Mouse (Mus musculus): ENCODE measurements around the gene Gtpbp6.
"Not testable (repeated sequence)": the region's sequence is repeated elsewhere in the genome, so short reads cannot be mapped to it uniquely, and the experiment has no call there.

The Gtpbp6 gene

DNA sequence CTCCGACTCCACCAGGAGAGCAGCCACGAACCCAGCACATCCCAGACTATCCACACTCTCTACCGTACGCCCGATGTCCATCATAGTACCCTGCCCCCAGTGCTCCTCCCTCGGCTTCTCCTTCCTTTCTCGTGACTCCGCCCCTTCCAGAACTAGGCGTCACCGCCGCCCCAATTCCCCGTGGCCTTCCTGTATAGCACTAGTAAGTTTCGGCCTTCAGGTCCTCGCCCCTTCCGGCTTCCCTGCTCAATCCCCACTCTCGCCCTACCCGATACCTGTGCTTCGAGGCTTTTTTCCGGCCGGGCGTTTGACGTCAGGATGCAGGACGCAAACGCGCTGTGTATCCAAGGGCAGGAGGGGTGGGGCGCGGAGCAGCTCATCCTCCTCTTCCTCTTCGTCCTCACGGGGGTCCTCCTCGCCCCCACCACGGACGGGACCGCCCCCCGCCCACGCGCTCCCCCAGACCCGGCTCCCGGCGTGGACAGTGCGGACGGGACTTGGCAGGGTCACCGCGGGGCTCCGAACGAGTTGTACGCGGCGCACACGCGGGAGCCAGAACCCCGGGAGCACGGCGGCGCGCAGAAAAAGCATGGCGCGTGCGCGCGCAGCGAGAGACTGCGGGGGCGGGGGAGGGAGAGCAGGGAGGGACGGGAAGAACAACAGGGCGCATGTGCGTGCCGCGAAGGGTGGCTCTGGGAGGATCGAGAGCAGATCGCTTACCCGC, at the start of gene Gtpbp6:
Gene Gtpbp6 (minus strand): TSS at position 617 of the 724 bp plus-strand sequence.
- DNase-seq (ENCODE audit: low read depth, low spot score), result peak; percentile 99

DNA sequence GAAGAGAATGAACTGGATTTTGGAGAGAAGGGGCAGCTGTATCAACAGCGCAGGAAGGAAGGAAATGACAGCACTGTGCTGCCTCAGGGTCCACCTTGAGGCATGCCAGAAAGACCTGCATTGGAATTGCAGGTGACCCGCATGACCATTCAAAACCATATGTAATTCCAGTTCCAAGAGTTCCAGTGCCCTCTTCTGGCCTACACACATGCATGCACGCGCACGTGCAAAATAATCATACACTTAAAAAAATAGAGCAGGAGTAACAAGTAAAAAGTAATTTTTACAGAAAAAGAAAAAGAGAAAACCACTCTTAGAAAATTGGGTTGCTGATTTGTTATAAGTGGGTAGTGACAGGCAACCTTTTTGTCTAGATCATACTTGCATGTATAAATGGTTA, 35.0 kb upstream of the Gtpbp6 start:
- DNase-seq (ENCODE audit: low read depth, low spot score), result peak; percentile 63

DNA sequence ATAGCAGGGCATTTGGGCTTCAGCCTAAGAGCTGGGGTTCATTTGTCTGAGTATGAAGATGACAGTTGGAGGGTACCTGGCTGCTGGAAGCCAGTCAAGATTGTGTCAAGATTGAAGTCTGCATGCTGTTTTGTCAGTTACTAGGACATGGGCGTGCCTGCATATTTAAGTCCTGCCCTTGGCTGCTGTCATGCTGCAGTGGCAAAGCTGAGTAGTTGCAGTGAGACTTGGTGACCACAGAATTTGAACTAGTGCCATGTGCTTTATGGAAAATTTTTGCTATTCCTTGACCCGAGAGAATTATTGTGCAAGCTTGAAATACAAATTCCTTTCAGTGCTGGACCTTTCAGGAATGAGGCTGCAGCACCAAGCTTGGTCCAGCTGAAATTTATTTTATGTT, 34.3 kb upstream of the Gtpbp6 start:
- DNase-seq (ENCODE audit: low read depth, low spot score), result peak; percentile 92

DNA sequence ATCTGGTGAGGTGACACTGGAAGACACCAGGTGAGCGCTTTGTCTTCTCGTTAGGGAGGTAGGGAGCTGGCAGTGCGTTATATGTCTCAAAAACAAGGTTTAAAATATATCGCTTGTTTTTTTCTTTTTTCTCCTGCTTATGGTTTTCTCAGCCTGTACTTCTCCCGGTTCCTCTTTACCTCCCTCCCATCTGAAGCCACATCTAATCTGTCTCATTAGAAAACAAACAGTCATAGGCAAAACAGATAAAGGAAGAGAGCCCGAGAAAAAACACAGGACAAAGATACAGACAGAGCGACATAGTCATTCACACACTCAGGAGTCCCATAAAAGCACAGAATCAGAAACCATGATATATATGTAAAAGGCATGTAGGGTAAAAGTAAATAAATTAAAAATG, 32.4 kb upstream of the Gtpbp6 start:
- DNase-seq (ENCODE audit: low read depth, low spot score), result no peak

DNA sequence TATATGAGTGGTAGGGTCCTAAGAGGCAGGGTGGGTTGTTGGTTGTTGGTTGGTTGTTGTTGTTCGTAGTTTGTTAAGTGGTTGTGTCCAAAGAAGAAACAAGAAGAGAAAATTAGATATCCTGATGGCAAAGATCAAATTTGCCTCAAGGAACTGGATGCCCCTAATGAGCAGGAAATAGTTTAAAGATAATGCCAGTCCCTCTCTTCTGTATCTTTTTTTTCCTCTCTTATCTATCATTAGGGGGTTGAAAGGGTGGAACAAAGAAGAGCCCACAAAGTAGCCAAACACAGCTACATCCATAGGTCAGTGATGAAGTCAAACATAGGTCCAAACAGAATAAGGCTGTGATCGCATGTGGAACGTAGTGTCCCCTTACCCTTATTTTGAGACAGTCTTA, 31.3 kb upstream of the Gtpbp6 start:
- DNase-seq (ENCODE audit: low read depth, low spot score), result no peak

DNA sequence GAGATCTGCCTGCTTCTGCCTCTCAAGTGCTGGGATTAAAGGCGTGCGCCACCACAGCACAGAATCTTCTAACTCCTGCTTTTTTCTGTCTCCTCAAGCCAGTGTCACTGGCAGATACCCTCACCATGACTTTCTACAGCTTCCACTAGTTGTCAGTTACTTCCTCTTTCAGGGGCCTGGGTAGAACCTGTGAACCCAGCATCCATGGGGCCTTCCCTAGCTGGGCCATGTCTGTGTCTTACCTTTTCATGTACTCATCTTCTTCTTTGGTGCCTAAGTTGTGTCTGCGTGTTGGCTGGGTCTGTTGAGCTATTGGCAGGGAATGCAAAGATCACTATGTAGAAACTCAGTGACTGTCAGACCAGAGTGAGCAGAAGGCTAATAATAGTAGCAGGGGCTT, 29.8 kb upstream of the Gtpbp6 start:
- DNase-seq (ENCODE audit: low read depth, low spot score), result no peak

DNA sequence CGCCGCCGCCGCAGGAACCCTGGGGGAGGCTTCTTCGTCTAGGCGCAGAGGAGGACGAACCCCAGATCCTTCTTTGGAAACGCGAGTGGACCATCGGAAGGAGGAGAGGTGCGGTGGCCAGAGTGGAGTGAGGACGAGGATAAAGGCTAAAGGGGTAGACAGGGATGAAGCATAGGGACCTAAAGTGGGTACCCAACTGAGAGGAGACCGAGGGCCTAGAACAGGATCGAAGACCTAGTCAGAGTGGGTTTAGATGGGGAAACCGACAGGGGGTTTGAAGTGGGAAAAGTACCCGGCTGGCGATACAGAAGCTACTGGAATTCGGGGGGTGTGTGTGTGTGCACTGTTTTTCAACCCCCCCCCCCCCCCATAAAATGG, 28.1 kb upstream of the Gtpbp6 start:
- DNase-seq (ENCODE audit: low read depth, low spot score), result no peak

DNA sequence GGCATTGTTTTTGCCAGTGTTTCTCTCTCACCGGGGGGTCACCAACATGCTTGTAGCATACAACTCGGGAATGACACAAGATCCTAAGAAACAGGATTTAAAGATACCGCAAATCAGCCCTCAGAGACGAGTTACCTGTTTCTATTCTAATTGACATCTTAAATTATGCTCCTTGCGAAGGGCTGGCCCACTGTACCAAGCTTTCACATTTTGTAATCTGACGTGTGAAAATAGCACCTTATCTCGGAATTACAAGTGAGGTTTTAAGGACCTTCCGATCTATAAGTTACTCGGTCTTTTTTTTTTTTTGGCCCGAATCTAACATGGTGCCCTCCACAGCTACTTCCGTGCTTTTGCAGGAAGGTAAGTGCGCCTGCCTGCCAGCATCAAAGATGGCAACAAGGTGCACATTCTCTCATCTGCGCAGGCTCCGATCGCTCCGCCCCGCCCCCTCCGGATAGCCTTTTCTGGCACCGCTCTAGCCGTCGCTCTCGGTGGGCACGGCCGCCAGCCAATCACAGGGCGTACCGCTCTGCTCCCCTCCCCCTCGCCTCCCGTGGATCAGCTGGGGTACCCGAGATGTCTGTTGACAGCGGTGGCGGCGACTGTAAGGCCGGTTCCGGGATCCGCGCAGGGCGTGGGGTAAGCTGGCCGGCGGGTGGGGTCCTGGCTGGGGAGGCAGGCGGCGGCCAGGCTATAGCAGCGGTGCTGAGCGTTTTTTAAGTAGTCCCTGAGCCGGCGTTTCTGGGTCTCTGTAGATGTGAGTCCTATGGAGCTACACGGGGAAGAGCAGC, 27.5 kb upstream of the Gtpbp6 start, which contains the start of gene Chfr:
Gene Chfr (plus strand): TSS at position 550 of the 794 bp plus-strand sequence.
- DNase-seq (ENCODE audit: low read depth, low spot score), result peak; percentile 96

DNA sequence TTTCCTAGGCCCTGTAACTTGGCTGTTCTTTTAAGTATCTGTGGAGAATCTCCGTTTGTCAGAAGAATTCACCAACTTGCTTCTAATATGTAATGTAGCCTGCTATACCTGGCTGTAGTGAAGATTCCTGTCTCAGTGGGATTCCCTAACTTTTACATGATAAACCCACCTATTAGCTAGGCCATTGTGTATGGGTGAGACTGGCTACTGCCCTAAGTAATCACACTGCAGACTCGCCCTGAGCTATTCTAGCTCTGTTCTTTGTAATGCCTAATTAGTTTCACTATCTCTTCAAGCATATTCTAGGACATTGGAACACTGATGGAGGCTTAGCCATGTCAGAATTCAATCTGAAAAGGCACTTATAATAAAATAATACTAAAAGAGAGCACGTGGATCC, 14.4 kb upstream of the Gtpbp6 start:
- DNase-seq (ENCODE audit: low read depth, low spot score), result not testable (repeated sequence)

DNA sequence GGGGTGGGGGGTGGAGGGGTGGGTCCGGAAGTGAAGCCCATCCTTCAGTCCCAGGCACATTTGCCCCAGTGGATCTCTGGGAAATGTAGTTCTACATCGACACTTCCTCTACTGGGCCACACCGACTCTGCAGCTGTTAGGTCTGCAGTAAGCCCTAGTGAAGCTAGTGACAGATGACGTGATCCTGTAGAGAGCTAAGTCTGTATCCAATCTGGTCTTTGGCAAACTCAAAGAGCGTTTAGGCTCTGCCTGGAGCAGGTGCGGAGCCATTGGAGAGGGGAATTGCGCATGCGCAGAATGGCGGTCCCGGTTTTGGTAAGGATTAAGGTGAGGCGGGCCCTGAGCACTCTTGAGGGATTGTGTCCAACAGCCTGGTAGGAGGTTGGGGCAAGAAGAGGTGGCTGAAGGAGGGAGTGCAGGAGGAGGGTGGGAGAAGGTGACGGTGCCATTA, 2.0 kb upstream of the Gtpbp6 start, which contains the start of gene Zfp605:
Gene Zfp605 (plus strand): TSS at position 102 of the 451 bp plus-strand sequence.
- peak; percentile 81 for DNase-seq (ENCODE audit: low read depth, low spot score)

DNA sequence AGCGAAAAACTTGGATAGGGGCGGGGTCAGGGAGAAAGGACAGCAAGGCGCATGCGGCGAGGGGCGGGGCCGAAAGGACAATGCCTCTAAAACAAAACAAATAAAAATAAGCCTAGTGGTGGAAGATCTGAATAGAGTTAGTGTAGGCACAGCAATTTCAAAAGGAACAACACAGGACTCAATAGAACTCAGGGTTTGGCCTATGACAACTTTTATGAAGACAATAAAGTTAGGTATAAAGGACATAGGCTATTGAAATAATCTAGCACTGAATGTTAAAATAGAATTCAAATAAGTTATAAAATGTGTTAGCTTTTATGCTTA, 270 bp upstream of the Gtpbp6 start:
- peak; percentile 99 for DNase-seq (ENCODE audit: low read depth, low spot score)

DNA sequence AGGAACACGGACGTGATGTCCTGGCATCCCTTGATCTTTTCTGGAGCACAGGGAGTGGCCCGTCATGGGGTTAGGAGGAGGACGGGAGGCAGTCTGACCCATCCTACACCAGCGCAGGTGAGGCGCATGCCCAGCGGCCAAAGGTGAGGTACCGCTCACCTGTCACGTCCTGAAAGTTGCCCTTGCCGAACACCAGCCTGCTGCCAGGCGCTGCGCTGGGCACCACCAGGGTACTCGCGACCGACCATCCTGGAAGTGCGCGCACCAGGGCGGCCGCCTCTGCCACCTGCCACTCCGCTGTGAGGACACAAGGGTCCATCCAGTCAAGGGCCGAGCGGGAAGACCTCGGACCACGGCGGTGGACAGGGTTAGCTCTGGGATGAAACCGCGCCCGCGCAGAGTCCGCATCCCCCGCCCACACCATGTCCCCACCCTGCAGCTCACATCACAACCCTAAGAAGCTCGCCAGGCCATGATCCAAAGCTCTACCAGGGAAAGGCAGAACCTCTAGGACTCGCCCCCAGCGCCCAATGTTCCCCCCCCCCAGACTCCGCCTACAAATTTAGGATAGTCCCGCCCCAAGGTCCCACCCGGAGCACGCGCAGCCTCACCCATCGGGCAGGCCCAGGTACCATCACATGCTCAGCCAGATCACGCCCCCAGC, 964 bp downstream of the Gtpbp6 start:
- DNase-seq (ENCODE audit: low read depth, low spot score), result no peak

DNA sequence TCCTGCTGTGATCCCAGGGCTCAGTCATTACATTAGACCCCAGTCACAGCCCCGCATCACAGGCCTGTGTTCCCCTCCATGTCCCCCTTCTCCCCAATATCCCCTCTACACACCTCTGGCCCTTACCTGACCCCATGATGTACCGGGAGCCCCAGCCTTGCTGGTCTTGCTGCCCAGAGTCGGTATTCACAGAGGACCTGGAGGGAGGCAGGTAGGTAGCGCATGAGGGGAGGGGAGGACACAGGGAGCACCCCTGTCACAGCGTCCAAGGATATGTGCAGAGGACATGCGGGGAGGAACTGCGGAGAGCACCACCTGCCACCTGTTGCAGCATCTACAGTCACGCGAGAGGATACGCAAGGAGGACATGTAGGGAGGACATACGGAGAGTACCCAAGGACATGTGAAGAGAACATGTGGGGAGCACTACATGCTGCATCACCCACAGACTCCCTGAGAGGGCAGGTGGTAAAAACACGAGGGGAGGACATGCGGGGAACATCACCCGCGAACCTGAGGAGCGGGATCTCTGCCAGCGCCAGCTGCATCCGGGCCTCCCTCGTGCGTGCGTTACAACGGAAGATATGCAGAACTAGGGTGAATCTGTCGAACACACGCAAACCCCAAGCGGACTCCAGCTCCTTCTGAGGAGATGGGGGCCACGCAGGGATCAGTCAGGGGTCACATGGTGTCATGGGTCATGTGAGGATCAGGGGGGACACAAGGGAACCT, 1.7 kb downstream of the Gtpbp6 start:
- no peak for DNase-seq (ENCODE audit: low read depth, low spot score)

DNA sequence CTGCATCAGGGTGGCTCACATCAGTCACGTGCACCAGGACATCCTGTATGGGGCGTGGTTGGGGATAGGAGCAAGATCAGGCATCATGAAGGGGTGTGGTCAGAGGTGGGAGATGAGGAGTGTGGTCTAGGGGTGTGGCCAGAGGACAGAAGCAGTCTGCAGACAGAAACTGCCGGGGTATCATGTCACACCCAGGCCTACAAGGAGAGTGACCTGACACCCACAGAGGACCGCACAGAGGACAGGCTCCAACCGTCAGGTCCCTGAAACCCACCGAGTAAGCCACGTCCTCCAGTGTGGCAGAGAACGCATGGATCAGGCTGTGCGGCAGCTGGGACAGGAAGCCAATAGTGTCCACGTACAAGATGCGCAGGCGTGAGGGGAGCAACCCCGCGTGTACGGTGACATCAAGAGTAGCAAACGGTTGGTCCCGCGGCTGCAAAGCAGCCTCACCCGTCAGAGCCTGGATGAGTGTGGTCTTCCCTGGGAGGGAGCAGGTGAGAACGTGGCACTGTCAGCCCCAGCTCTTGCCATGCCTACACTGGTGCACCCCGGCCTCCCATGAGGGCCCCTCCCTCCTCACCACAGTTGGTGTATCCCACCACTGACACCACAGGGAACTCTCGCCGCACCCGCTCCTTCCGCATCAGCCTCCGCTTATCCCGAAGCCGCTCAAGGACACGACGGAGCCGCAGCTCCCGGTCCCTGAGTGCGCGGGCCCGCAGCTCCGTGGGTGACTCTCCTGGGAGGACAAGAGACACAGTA, 3.2 kb downstream of the Gtpbp6 start:
- no peak for DNase-seq (ENCODE audit: low read depth, low spot score)

DNA sequence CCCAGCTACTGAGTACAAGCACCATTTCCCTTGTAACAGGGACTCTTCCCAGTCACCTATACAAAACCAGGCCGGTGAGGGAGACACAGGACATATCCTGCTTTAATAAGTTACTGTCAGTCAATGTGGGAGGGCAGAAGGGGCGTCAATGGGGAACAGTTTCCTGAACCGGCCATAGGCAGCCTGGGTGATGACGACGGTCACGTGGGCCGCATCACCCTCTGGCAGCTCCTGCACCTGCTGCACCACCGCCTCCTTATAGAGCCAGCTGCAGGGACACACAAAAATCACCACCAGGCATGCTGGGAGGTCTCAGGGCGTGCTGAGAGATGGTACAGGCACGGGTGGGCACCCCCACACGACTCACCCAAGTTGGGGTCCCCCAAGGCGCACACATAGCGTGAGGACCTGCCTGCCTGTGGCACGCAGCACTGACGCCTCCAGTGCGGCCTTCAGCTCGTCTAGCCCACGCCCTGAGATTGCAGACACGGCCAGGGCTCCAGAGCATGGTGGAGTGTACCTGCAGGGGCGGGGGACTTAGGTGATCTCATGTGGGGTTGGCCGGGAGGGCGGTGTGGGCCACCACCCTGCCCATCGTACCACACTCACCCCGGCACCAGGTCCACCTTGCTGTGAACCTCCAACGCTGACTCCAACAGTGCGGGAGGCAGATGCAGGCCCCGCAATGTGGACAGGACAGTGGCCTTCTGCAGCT, 3.9 kb downstream of the Gtpbp6 start:
- DNase-seq (ENCODE audit: low read depth, low spot score), result no peak

DNA sequence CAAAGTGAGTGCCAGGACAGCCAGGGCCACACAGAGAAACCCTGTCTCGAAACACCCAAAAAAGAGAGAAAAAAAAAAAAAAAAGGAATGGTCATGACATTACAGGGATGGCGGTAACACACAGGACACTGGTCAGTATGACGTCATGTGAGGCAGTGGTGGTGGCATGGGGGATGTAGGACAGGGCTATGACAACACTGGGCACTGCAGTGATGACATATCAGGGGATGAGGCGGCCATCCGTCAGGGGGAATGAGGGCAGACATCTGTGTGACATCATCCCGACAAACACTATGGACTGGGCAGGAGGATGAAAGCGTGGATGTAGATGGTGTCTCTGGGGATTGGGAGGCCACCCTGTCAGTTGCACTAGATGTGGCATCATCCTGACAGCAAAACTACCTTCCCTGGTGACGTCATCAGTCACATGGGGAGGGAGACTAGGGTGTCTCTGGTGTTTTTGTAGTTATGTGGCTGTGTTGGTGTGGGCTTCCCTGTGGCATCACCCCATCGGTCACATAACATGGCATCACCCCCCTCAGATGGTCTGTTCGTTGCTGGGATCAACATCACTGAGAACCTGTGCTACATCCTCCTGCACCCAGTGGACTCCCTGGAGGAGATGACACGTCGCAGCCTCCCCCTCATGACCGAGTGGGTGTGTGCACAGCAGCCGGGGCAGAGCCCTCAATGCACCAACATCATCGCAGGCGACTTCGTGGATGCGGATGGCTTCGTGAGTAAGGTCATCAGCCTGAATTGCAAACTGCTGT, 5.0 kb downstream of the Gtpbp6 start:
- no peak for DNase-seq (ENCODE audit: low read depth, low spot score)

DNA sequence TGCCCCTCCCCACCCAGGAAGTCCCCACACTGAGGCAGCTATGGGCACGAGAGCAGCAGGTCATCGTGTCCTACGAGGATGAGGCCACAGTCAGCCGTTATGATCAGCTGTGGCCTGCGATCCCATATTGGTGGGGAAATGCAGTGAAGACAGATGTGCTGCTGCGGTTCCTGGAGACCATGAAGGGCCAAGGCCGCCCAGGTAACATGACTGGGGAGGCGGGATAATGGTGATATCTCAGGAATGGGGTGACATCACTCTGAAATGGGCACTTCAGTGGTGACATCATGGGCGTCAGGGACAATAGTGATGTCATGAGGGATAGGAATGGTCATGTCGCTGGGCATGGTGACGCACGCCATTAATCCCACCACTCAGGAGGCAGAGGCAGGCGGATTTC, 5.6 kb downstream of the Gtpbp6 start:
- no peak for DNase-seq (ENCODE audit: low read depth, low spot score)

DNA sequence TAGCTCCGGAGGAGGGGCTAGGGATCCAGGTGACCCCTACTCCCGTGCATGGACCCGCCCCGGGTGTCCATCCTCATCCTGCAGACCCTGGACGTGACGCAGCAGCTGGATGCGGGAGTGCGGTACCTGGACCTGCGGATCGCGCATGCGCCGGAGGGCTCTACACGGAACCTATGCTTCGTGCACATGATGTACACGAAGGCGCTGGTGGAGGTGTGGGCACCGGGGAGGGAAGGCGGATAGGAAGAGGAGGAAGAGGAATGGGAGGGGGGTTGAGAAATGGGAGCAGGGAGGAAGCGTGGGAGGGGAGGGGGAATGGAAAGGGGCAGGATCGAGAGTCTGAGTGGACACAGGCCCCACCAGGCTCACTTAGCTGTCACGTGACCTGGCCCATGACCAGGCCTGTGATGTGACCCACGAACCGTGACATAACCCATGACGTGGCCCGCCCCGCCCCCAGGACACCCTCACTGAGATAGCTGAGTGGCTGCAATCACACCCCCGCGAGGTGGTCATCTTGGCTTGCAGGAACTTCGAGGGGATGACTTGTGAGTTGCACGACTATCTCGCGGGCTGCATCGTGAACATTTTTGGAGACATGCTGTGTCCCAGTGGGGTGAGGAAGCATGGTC, 6.2 kb downstream of the Gtpbp6 start:
- no peak for DNase-seq (ENCODE audit: low read depth, low spot score)
